Mouse (Mus musculus) embryonic fibroblast, embryonic 13.5 days (primary cell): ENCODE measurements at regions not wholly inside any gene's neighbourhood (a gene's known extent, or its start where the extent isn't known, plus 50 kb on each side); places are given as distances from the start of the nearest gene placed in this dataset.

Experiments used
- CTCF ChIP-seq: IDR thresholded peaks from 2 replicates; pipeline ENCODE4 v1.5.1; 2011; ENCODE audit warnings: mild to moderate bottlenecking, control low read depth, low read length, moderate library complexity, borderline replicate concordance; ENCODE audit not compliant: insufficient read depth
- POLR2A ChIP-seq: IDR thresholded peaks from 2 replicates; pipeline ENCODE4 v1.6.1; 2011; ENCODE audit warnings: low read depth, mild to moderate bottlenecking, control low read depth, low read length, moderate library complexity

- TF ChIP-seq POLR2A (no peak), CTCF (no peak)
These were observed 607.0 kb downstream of the Dhx35 start for GRCm38 (mm10) chr2:159401421-159402100.
